Mouse (Mus musculus) kidney, adult 2 months (tissue): Measurements from ENCODE around the gene Rufy3. TPM values are rescaled to one million over a fixed set of nuclear protein-coding genes. Genes with fewer than 3 reads are reported as not detected.

Source experiments
- DNase-seq: peaks from one replicate; pipeline ENCODE4 v3.0.0; 2021
- H3K27ac ChIP-seq: fragments of 200-500 bp; 2 replicates; pipeline ENCODE4 v1.5.1; 2012; ENCODE audit warnings: low read depth, low read length, control low read depth, inconsistent platforms; ENCODE audit not compliant: insufficient read depth
- H3K27me3 ChIP-seq: fragments of 200-500 bp; replicated peaks from 2 replicates; pipeline ENCODE4 v1.6.1; 2012; ENCODE audit warnings: mild to moderate bottlenecking, moderate library complexity, low read length, inconsistent platforms; ENCODE audit not compliant: control insufficient read depth, insufficient read depth
- H3K36me3 ChIP-seq: fragments of 200-500 bp; 2 replicates; pipeline ENCODE4 v1.6.1; 2012; ENCODE audit warnings: mild to moderate bottlenecking, moderate library complexity, low read length, inconsistent platforms; ENCODE audit not compliant: control insufficient read depth, insufficient read depth
- H3K4me1 ChIP-seq: fragments of 200-500 bp; 2 replicates; pipeline ENCODE4 v1.6.1; 2011; ENCODE audit warnings: low read length; ENCODE audit not compliant: control insufficient read depth, insufficient read depth
- H3K4me3 ChIP-seq: fragments of 200-500 bp; 2 replicates; pipeline ENCODE4 v1.5.1; 2011; ENCODE audit warnings: mild to moderate bottlenecking, low read depth, low read length, control low read depth; ENCODE audit not compliant: insufficient read depth
- CTCF ChIP-seq: fragments of 200-500 bp; conservative IDR thresholded peaks from 2 replicates; pipeline ENCODE4 v1.5.1; 2011; ENCODE audit warnings: low read depth, mild to moderate bottlenecking, control low read depth, low read length, moderate library complexity, mixed read lengths; ENCODE audit not compliant: insufficient read depth, insufficient read length
- POLR2A ChIP-seq: fragments of 200-500 bp; IDR thresholded peaks from one replicate; pipeline ENCODE4 v1.6.1; 2011; ENCODE audit warnings: low read depth, low read length, control low read depth
- WGBS: fragments of 180-500 bp; shearing (Covaris S2); methylation state at CpG from one replicate; pipeline ENCODE4 v1.1.7; 2018; 5-methylcytosine and 5-hydroxymethylcytosine counted together
- polyA plus RNA-seq: library from polyadenylated mRNA; depleted of rRNA; stranded (reverse); fragments of >200 nt; gene quantifications from 2 replicates; pipeline ENCODE4 v1.2.3, GENCODE M21; 2012

The Rufy3 gene
- polyA plus RNA-seq, 1 experiment, result 24.0 TPM

- Histone ChIP-seq H3K4me3 (no peak overlapping the region), H3K36me3 (no peaks in the 10 kb centered on the region), H3K27me3 (no peaks in the 10 kb centered on the region), H3K27ac (no peak overlapping the region), H3K4me1 (no peaks in the 10 kb centered on the region)
- DNase-seq, result no peak
- WGBS, result 81% methylated on average over 7 of the region's 7 CpGs
- TF ChIP-seq POLR2A (no peak), CTCF (no peak)
Observed at GRCm38 (mm10) chr5:88545536-88545935, 19.3 kb upstream of the Rufy3 start.

- Histone ChIP-seq H3K4me3 (peak overlapping the region; percentile 49), H3K27ac (peak overlapping the region; percentile 70), H3K4me1 (peaks cover 11% of the 10 kb centered on the region; the same call in 1 of the 2 replicates), H3K27me3 (no peaks in the 10 kb centered on the region), H3K36me3 (no peaks in the 10 kb centered on the region)
- no peak for DNase-seq
- 7% methylated on average over 29 of the region's 29 CpGs for WGBS
- TF ChIP-seq POLR2A, result no peak
- TF ChIP-seq CTCF, result no peak
Observed at GRCm38 (mm10) chr5:88553271-88554085, 11.4 kb upstream of the Rufy3 start.

GRCm38 (mm10) chr5:88554086-88554886 is 10.6 kb upstream of the Rufy3 start, which contains the start of gene Utp3:
Gene Utp3 (plus strand): TSS chr5:88554462.
- under 1% methylated on average over 76 of the region's 76 CpGs for WGBS
- H3K27ac ChIP-seq, result peak within 1 kb of the TSS; percentile 70
- no peaks in the 10 kb centered on the region for H3K36me3 ChIP-seq
- H3K4me3 ChIP-seq, result peak within 1 kb of the TSS; percentile 75
- peaks cover 11% of the 10 kb centered on the region; the same call in 1 of the 2 replicates for H3K4me1 ChIP-seq
- DNase-seq, result peak; percentile 98
- TF ChIP-seq CTCF, result peak; percentile 77
- TF ChIP-seq POLR2A, result peak; percentile 50
- H3K27me3 ChIP-seq, result no peaks in the 10 kb centered on the region

GRCm38 (mm10) chr5:88558991-88559390 is 5.8 kb upstream of the Rufy3 start:
- no peaks in the 10 kb centered on the region for H3K27me3 ChIP-seq
- no peaks in the 10 kb centered on the region for H3K36me3 ChIP-seq
- peaks cover 10% of the 10 kb centered on the region; the same call in 1 of the 2 replicates for H3K4me1 ChIP-seq
- WGBS, result 30% methylated on average over 1 of the region's 1 CpGs
- no peak for TF ChIP-seq POLR2A
- TF ChIP-seq CTCF, result no peak
- H3K27ac ChIP-seq, result no peak overlapping the region
- DNase-seq, result no peak
- no peak overlapping the region for H3K4me3 ChIP-seq

GRCm38 (mm10) chr5:88561080-88561814 is 3.6 kb upstream of the Rufy3 start:
- no peak for TF ChIP-seq CTCF
- TF ChIP-seq POLR2A, result no peak
- DNase-seq, result no peak
- Histone ChIP-seq H3K4me3 (no peak overlapping the region), H3K36me3 (no peaks in the 10 kb centered on the region), H3K27ac (no peak overlapping the region), H3K4me1 (peaks cover 2% of the 10 kb centered on the region; the same call in 1 of the 2 replicates), H3K27me3 (no peaks in the 10 kb centered on the region)
- WGBS, result 87% methylated on average over 9 of the region's 9 CpGs

GRCm38 (mm10) chr5:88562863-88563780 is 1.7 kb upstream of the Rufy3 start:
- DNase-seq, result no peak
- WGBS, result 71% methylated on average over 8 of the region's 8 CpGs
- H3K27ac ChIP-seq, result no peak overlapping the region
- H3K4me1 ChIP-seq, result peaks cover 9% of the 10 kb centered on the region; the same call in 1 of the 2 replicates
- H3K27me3 ChIP-seq, result no peaks in the 10 kb centered on the region
- TF ChIP-seq CTCF (no peak), POLR2A (no peak)
- no peaks in the 10 kb centered on the region; the same call in 1 of the 2 replicates for H3K36me3 ChIP-seq
- no peak overlapping the region for H3K4me3 ChIP-seq
